Mouse (Mus musculus) cerebellum, adult 11-12 months (tissue): ENCODE data around the gene Cds2.
"Not testable (repeated sequence)": the region's sequence is repeated elsewhere in the genome, so short reads cannot be mapped to it uniquely, and the experiment has no call there.

Source experiments
- DNase-seq: peaks from one replicate; pipeline ENCODE4 v3.0.0; 2022

The Cds2 gene

GRCm38 (mm10) chr2:132293694-132294450 is 30.9 kb downstream of the Cds2 start:
- DNase-seq, result no peak

GRCm38 (mm10) chr2:132298250-132298649 is 35.3 kb downstream of the Cds2 start:
- no peak for DNase-seq

GRCm38 (mm10) chr2:132301436-132301835 is 38.5 kb downstream of the Cds2 start:
- DNase-seq, result no peak

- DNase-seq, result no peak
Observed at GRCm38 (mm10) chr2:132305165-132305564, 42.2 kb downstream of the Cds2 start.

- no peak for DNase-seq
Observed at GRCm38 (mm10) chr2:132305988-132306387, 43.0 kb downstream of the Cds2 start.

- DNase-seq, result peak; percentile 74
Observed at GRCm38 (mm10) chr2:132307213-132307843, 44.4 kb downstream of the Cds2 start.

- DNase-seq, result no peak
Observed at GRCm38 (mm10) chr2:132308829-132309228, 45.9 kb downstream of the Cds2 start.

- no peak for DNase-seq
Observed at GRCm38 (mm10) chr2:132309398-132309930, 46.5 kb downstream of the Cds2 start.

GRCm38 (mm10) chr2:132312616-132313015 is 49.7 kb downstream of the Cds2 start:
- no peak for DNase-seq

GRCm38 (mm10) chr2:132313568-132313967 is 50.6 kb downstream of the Cds2 start:
- DNase-seq, result no peak

GRCm38 (mm10) chr2:132314057-132314456 is 51.1 kb downstream of the Cds2 start:
- DNase-seq, result not testable (repeated sequence)

GRCm38 (mm10) chr2:132316041-132316808 is 53.3 kb downstream of the Cds2 start:
- peak; percentile 66 for DNase-seq

- no peak for DNase-seq
Observed at GRCm38 (mm10) chr2:132317178-132317577, 54.2 kb downstream of the Cds2 start.

- no peak for DNase-seq
Observed at GRCm38 (mm10) chr2:132320516-132320915, 57.6 kb downstream of the Cds2 start.

- no peak for DNase-seq
Observed at GRCm38 (mm10) chr2:132323541-132323940, 60.6 kb downstream of the Cds2 start.

- DNase-seq, result no peak
Observed at GRCm38 (mm10) chr2:132337202-132337601, 74.3 kb downstream of the Cds2 start.

- no peak for DNase-seq
Observed at GRCm38 (mm10) chr2:132340350-132340749, 77.4 kb downstream of the Cds2 start.

- DNase-seq, result no peak
Observed at GRCm38 (mm10) chr2:132341293-132341692, 78.3 kb downstream of the Cds2 start.

- no peak for DNase-seq
Observed at GRCm38 (mm10) chr2:132343846-132344245, 80.9 kb downstream of the Cds2 start.
